Mouse (Mus musculus): ENCODE results near the gene Pipox.

Pipox gene

GRCm38 (mm10) chr11:77893787-77894718 lies at the start of gene Pipox:
TSS of gene Pipox (minus strand) at chr11:77894096.
- DNase-seq (ENCODE audit: low spot score in 2 of 2): peak; percentile 44 to 72

DNA sequence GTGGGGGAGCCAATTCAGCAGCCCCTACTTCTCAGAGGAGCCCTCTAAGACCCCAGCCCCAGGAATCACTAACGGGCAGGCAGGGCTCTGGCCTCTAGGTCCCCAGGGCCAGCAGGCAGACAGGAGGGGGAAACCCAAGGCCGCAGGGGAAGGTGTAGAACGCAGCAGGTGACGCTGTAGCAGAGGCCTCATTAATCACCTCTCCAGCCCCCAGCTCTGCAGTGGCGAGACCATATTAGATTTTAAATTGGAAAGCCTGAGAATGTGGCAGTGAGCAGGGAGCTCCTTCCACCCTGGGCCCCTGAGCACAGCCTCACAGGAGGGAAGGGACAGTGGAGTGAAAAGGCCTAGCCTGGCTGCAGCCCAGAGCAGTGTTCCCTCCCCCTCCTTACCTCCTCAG lies 48.3 kb upstream of the Pipox start:
- no peak for DNase-seq (ENCODE audit: low spot score in 2 of 2)

DNA sequence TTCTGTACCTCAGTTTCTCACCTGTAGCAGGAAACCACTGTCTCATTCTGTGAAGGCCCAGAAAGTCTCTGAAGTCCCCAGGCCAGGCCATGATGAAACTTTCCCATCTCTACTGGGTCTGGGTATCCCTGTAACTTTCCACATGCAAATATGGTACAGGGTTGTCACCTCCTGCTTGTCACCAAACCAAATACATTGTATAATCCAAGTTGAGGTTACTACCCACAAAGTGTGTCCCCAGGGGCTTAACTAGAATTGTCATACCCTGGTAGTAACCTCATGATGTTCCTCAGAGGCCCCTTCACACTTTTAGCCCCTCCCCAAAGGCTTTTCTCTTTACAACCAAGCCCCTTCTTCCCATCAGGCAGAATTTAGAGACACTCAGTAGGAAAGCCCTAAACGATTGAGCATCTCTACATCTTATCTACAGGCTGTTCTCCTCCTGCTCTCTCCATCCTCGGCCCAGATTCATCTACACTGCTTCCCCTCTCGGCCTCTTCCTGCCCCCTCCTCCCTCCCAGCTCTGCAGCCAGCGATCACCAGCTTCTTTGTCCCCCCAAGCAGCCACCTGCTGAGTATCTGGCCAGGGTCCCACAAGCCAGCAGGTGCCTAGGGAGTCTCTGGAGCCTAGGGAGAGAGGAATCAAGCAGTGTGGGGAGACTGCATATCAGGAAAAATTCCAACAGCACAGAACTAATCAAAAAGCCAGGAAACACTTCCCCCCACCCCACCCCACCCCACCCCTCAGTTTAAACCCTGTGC lies 43.9 kb upstream of the Pipox start:
- DNase-seq (ENCODE audit: low spot score in 2 of 2): no peak

DNA sequence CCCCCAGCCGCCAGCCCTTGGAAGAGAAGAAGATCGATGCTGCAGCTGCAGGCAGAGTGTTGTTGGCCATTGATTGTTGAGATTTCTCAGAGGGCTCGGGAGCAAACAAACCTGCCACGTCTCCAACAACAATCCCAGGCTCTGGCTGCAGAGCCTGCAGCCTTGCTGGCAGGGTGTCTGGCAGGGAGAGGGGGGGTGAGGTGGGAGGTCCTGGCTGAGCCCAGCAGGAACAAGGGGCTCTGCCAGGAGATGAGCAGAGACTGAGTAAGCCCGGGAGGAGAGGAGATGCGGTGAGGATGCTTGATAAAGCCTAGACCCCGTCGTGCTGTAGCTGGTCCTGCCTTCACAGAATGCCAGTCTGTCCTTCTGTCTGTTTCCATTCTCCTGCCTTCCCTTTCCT lies 43.0 kb upstream of the Pipox start:
- no peak for DNase-seq (ENCODE audit: low spot score in 2 of 2)

DNA sequence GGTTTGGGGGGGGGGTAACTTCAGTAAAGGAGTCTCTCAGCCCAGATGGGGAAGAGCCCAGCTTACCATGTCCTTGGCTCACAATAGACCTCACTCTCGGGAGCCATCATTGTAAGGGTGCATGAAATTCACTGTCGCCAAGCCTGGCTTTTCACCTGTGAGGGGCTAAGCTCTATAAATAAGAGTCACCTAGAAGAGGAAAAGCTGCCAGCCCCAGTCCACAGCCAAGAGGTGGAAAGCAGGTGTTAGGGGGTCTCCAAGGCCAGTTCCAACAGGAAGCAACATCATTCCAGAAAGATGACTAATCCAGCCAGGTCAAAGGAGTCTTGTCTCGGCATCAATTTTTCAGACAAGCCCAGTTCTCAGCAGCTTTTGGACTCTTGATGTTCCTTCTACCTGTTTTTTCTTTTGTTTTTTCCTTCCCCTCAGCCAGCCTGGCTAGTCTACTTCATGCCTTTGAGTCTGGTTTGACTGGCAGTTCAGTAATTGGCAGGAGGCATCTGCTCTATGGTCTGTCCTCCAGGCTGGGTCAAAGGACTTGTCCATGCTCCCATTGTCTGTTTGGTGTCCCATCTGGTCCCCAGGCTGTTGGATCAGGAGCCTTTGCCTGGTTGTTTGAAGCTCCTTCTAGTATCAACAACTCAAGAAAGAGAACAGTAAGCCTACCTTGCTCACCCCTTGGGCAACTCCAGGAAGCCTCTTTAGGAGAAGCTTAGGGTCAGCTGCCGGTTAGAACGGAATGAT lies 40.8 kb upstream of the Pipox start:
- no peak for DNase-seq (ENCODE audit: low spot score in 2 of 2)

DNA sequence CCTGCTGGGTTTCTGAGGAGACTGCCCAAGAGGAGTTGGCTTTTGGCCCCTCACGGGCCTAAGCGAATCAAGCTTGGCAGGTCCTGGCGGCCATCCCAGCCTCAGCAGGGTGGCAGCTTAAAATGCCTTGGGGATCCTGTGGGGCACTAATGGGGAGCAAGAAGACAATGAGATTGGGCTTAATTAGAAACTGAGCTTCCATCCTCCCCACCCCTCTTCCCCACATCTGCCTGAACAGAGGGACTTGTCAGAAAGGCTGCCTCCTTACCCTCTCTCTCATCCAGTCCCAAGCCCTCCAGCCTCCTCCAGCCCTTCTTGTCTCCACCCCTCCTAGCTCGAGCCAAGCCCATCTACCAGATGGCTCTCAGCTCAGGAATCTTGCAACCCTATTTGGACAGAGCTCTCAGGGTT lies 40.2 kb upstream of the Pipox start:
- DNase-seq (ENCODE audit: low spot score in 2 of 2): no peak

DNA sequence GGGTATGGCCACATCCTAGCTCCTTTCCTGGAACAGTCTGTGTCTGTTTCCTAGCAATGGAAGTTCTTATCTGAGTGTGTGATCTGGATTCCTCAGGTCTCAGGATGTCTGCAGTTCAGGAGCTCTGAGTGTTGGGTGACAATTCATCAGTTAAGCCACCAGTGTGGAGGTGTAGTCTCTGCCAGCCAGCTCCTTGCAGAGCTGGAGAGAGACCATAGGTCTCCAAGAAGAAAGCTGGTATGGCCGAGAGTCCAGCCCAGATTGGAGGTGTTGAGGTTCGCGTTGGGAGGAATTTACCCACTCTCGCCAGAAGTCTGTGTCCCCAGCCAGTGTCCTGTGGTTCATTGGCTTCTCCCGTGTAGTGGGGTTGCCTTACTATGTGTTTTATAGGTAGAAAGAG lies 38.7 kb upstream of the Pipox start:
- DNase-seq (ENCODE audit: low spot score in 2 of 2): no peak

DNA sequence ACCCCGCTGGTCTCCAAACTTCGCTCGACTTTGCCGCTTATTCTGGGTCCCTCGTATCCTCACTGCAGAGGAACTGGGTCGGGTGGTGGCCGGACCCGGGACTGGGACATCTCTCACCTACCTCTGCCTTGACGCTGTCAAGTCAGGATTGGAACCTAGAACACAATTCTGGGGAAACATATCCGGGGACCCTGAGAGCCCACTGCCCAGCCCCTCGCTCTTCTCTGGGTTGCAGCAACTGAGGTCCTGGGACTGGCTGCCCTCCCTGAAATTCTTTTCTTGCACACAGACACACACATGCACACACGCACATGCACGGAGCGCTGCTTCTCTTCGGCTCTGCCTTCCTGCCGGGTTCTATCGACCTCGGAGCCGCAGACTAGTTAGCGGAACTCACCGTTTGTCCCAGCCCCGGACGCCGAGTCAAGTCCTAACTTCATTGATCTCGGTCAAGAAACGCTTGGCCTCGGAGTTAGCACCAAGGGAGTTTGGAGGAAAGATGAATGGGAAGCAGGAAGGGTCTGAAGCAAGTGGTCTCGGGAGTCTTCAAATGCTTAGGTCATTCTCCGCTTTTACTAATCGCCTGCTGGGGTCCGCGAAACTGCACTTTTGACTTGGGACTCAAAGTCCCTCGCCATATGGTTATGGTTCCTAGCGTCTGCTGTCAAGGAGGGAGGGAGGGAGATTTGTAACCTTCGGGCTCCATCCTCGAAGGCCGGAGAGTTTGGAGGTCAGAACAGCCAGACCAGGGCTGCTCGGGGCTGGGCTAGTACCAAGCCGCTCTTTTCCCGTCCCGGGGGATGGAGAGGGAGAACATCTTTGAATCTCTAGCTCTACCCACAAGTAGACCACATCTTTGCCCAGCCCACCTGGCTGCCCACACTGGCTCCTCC lies 37.9 kb upstream of the Pipox start:
- DNase-seq (ENCODE audit: low spot score in 2 of 2): no peak

- DNase-seq (ENCODE audit: low spot score in 2 of 2): peak; percentile 67 to 73
Observed at GRCm38 (mm10) chr11:77930751-77931540, 37.0 kb upstream of the Pipox start, which contains the start of gene Sez6. TSS of gene Sez6 (plus strand) at chr11:77930800.

- no peak for DNase-seq (ENCODE audit: low spot score in 2 of 2)
Observed at GRCm38 (mm10) chr11:77927837-77928236, 33.9 kb upstream of the Pipox start.

- no peak for DNase-seq (ENCODE audit: low spot score in 2 of 2)
Observed at GRCm38 (mm10) chr11:77926666-77927065, 32.8 kb upstream of the Pipox start.

DNA sequence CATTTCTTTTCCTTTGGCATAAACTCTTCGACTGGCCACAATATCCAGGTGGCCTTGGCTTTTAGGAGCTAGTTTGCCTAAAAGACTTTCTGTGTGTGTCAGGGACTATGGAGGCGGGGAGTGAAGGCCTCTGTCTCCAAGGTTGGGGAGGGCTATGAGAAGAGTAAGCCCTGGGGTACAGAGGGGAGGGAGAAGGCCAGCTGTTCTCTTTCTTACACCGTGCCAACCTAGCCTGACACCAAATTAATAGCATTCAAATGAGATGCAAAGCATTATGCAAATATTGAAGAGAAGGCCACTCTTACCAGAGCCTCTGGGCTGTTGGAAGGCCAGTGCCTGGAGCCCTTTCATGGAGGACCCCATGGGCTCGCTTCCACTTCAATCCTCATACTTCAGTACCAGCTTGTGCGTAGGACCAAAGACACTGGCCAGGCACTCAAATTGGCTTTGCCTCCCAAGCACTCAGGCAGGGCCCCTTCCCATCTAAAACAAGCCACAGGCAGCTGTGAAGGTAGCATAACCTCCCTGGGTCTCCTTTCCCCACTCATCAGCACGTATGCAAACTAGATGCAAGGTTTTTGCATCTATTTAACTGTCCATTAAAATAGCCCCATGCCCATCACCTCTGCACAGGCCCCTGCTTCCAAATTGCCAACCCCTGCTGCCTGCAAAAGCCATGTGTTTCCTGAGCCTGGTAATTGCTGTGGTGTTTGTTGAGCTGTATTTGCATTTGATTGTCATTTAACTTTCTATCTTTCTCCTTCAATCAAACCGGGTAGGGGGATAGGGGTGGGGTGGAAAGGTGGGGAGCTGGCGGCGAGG lies 32.2 kb upstream of the Pipox start:
- DNase-seq (ENCODE audit: low spot score in 2 of 2): no peak

DNA sequence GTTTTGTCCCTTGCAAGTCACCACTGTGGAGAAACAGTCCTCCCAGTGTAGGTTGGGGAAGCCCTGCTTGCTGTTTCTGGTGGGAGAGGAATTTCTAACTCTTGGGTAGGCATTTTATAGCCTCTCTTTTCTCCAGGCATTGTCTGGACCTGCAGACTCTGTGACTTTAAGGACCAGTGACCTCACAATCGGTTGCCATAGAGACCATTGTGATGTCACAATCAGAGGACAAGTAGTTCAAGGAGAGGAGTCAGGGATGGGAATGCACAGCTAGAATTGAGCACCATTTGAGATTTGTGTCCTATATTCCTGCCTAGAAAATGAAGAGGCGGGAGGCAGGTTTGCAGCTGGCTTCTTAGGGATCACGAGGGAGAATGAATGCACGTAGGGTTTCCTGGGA lies 29.4 kb upstream of the Pipox start:
- DNase-seq (ENCODE audit: low spot score in 2 of 2): no peak

GRCm38 (mm10) chr11:77917166-77917565 lies 23.3 kb upstream of the Pipox start:
- no peak for DNase-seq (ENCODE audit: low spot score in 2 of 2)

- DNase-seq (ENCODE audit: low spot score in 2 of 2): no peak
Observed at GRCm38 (mm10) chr11:77916741-77917140, 22.8 kb upstream of the Pipox start.

- DNase-seq (ENCODE audit: low spot score in 2 of 2): no peak
Observed at GRCm38 (mm10) chr11:77914598-77915260, 20.8 kb upstream of the Pipox start.

- DNase-seq (ENCODE audit: low spot score in 2 of 2): no peak
Observed at GRCm38 (mm10) chr11:77913505-77913904, 19.6 kb upstream of the Pipox start.

GRCm38 (mm10) chr11:77909776-77910175 lies 15.9 kb upstream of the Pipox start:
- no peak for DNase-seq (ENCODE audit: low spot score in 2 of 2)

- DNase-seq (ENCODE audit: low spot score in 2 of 2): no peak
Observed at GRCm38 (mm10) chr11:77909376-77909775, 15.5 kb upstream of the Pipox start.

Data from frontal cortex, postnatal 25 days (tissue).